Mouse (Mus musculus) thymus, adult 2 months (tissue): ENCODE results near the gene Ttc7b. TPM values are rescaled to one million over a fixed set of nuclear protein-coding genes. Genes with fewer than 3 reads are reported as not detected.

Experiments used
- DNase-seq: peaks from one replicate; pipeline ENCODE4 v3.0.0; 2021
- H3K27ac ChIP-seq: fragments of 200-500 bp; 2 replicates; pipeline ENCODE4 v1.5.1; 2012; ENCODE audit warnings: low read length, control low read depth; ENCODE audit not compliant: control insufficient read depth, insufficient read depth
- H3K27me3 ChIP-seq: fragments of 200-500 bp; 2 replicates; pipeline ENCODE4 v1.6.1; 2012; ENCODE audit warnings: mild to moderate bottlenecking, low read length, moderate library complexity, mixed read lengths; ENCODE audit not compliant: control insufficient read depth, insufficient read depth
- H3K36me3 ChIP-seq: fragments of 200-500 bp; 2 replicates; pipeline ENCODE4 v1.6.1; 2012; ENCODE audit warnings: mild to moderate bottlenecking, low read length, moderate library complexity; ENCODE audit not compliant: control insufficient read depth, insufficient read depth
- H3K4me1 ChIP-seq: fragments of 200-500 bp; replicated peaks from 2 replicates; pipeline ENCODE4 v1.6.1; 2012; ENCODE audit warnings: low read length; ENCODE audit not compliant: control insufficient read depth, insufficient read depth
- H3K4me3 ChIP-seq: fragments of 200-500 bp; 2 replicates; pipeline ENCODE4 v1.5.1; 2012; ENCODE audit warnings: mild to moderate bottlenecking, low read length, control low read depth, moderate library complexity; ENCODE audit not compliant: control insufficient read depth, insufficient read depth
- CTCF ChIP-seq: fragments of 200-500 bp; IDR thresholded peaks from 2 replicates; pipeline ENCODE4 v1.5.1; 2012; ENCODE audit warnings: mild to moderate bottlenecking, control low read depth, low read length, moderate library complexity, borderline replicate concordance; ENCODE audit not compliant: control insufficient read depth, poor library complexity, insufficient read depth; ENCODE audit errors: extremely low read depth
- POLR2A ChIP-seq: fragments of 200-500 bp; IDR thresholded peaks from 2 replicates; pipeline ENCODE4 v1.6.1; 2012; ENCODE audit warnings: mild to moderate bottlenecking, low read length, control low read depth, moderate library complexity; ENCODE audit not compliant: control insufficient read depth, poor library complexity, insufficient read depth; ENCODE audit errors: extremely low read depth
- WGBS: fragments of 180-500 bp; shearing (Covaris S2); methylation state at CpG from one replicate; pipeline ENCODE4 v1.1.7; 2018; 5-methylcytosine and 5-hydroxymethylcytosine counted together
- polyA plus RNA-seq: library from polyadenylated mRNA; depleted of rRNA; stranded (reverse); fragments of >200 nt; gene quantifications from 2 replicates; pipeline ENCODE4 v1.2.3, GENCODE M21; 2012

The Ttc7b gene
- polyA plus RNA-seq, 1 experiment: 43.1 TPM

DNA sequence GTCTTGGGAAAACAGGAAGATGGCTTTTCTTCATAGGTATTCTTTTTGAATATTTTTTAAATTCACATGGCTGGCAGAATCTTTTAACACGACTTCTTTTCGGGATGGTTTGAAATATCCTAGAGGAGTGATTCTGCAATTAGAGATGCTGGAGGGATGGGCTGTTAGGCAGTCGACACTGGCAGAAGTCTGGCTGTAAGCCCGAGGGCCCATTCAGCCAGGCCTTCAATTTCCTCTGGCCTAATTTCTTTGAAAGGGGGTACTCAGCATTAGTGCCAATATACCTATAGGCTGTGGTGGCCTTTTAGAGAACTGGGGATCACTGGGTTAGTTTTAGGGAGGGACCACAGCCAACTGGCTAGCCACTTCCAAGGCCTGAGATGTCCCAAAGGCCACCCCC, 211.4 kb downstream of the Ttc7b start:
- no peak overlapping the region for H3K27ac ChIP-seq

DNA sequence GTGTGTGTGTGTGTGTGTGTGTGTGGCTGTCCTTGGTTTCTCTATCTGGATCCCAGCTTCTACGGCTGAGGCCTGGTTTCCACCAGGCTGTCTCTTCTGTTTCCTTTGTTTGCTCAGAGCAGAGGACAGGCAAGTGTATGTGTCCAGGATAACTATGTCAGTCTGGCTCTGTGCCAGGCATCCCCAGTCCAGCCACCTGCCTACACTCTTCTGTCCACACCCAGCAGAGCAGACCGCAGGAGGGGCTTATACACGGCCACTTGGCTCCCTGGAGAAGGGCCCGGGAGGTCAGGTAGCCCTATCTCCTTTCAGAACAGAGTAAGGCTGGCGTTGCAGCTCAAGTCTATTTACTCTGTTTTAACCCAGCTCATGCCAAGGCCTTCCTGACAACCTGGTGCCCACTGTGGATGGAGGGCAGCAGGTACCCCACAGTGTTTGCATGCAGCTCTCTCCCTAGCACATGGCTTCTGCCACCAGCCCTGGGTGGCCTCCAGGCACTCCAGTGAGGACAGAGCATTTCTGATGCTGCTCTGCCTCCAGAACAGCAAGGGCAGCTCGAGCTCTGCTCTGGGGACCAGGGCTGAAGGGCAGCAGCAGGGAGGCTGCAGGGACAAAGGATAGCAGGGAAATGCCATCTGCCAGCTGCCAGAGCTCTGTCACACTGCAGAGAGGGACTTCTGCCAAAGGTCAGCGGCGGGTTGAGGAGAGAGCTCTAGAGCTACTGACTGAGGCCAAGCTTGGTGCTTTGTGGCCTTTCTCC, 212.9 kb downstream of the Ttc7b start:
- DNase-seq: no peak
- H3K27me3 ChIP-seq: no peaks in the 10 kb centered on the region
- H3K4me1 ChIP-seq: no peaks in the 10 kb centered on the region
- no peak overlapping the region for H3K4me3 ChIP-seq
- no peak for TF ChIP-seq CTCF
- no peak for TF ChIP-seq POLR2A
- 91% methylated on average over 8 of the region's 8 CpGs for WGBS
- no peak overlapping the region for H3K27ac ChIP-seq
- H3K36me3 ChIP-seq: no peaks in the 10 kb centered on the region

More for the DNA sequence above, 211.4 kb downstream of the Ttc7b start:
- Histone ChIP-seq H3K4me3 (no peak overlapping the region), H3K4me1 (no peaks in the 10 kb centered on the region), H3K27me3 (no peaks in the 10 kb centered on the region), H3K36me3 (no peaks in the 10 kb centered on the region)
- WGBS: 97% methylated on average over 4 of the region's 4 CpGs
- no peak for TF ChIP-seq CTCF
- TF ChIP-seq POLR2A: no peak
- DNase-seq: no peak

DNA sequence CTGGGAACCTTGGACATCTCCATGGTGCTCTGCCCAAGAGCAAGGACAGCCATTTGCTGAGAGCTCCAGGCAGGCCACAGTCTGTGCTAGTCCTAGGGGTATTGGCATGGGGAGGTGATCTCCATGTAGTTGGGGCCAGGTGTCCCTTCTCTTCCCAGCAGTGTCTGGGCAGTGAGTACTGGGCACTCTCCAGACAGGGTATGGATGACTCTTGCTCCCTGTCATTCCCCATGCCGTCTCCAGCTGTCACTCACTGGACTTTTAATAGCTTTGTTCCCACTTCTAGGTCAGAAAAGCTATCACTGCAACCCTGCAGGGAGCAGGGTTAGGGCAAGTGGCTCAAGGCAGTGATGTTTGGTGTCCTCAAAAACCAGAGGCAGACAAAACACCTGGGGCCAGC, 214.3 kb downstream of the Ttc7b start:
- WGBS: 100% methylated on average over 1 of the region's 1 CpGs
- H3K4me1 ChIP-seq: no peaks in the 10 kb centered on the region
- no peak for DNase-seq
- H3K27me3 ChIP-seq: no peaks in the 10 kb centered on the region
- H3K36me3 ChIP-seq: no peaks in the 10 kb centered on the region
- H3K27ac ChIP-seq: no peak overlapping the region
- no peak for TF ChIP-seq CTCF
- TF ChIP-seq POLR2A: no peak
- no peak overlapping the region for H3K4me3 ChIP-seq

DNA sequence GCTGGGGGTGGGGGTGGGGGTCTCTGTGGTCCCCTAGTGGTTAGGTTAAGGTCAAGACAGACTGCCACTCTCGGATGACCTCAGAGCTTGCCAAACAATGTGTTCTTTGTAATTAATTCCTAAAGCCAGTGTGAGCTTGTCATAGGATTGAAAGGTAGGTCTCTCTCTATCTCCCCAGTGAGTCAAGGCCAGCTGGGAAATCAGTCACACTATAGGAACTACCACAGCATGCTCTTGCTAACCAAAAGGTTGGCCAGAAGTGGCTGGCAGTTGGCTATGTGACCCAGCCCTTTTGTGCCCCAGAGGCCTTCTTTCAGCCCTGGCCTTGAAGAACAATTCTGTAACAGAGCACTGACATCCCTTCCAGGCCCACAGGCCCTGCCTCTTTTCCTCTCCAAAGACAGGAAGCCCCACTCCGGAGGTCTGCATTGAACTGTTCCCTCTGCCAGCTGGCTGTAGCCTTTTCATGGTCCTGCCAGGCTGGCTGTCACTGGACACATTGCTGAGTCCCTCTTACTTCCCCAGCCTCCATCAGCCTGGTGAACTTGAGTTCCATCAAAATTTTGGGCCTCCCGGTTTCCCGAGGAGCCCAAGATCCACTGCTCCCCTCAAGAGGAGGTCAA, 215.5 kb downstream of the Ttc7b start:
- TF ChIP-seq CTCF: no peak
- TF ChIP-seq POLR2A: no peak
- WGBS: 85% methylated on average over 4 of the region's 4 CpGs
- no peaks in the 10 kb centered on the region for H3K27me3 ChIP-seq
- no peak overlapping the region for H3K27ac ChIP-seq
- H3K4me3 ChIP-seq: no peak overlapping the region
- no peaks in the 10 kb centered on the region for H3K36me3 ChIP-seq
- DNase-seq: no peak
- H3K4me1 ChIP-seq: no peaks in the 10 kb centered on the region

DNA sequence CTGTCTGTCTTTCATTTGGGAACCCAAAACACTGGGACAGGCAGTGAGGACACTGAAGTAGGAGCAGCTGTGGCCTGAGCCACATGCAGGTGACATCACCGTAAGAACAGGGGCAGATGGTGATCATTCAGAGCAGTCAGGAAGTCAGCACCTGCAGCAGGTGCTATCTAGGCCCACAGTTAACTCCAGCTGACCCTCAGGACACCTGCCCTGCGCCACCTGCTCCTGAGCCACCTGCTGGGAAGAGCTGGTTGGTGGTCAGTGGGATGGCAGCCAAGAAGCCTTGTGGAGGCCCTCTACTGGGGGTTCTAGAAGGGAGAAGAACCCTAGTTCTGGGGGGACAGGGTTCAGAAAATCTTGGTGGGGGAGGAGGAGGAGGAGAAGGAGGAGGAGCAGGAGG, 216.3 kb downstream of the Ttc7b start:
- Histone ChIP-seq H3K27ac (no peak overlapping the region), H3K36me3 (no peaks in the 10 kb centered on the region), H3K4me1 (no peaks in the 10 kb centered on the region), H3K27me3 (no peaks in the 10 kb centered on the region), H3K4me3 (no peak overlapping the region)
- TF ChIP-seq POLR2A (no peak), CTCF (no peak)
- DNase-seq: no peak
- 87% methylated on average over 2 of the region's 2 CpGs for WGBS

DNA sequence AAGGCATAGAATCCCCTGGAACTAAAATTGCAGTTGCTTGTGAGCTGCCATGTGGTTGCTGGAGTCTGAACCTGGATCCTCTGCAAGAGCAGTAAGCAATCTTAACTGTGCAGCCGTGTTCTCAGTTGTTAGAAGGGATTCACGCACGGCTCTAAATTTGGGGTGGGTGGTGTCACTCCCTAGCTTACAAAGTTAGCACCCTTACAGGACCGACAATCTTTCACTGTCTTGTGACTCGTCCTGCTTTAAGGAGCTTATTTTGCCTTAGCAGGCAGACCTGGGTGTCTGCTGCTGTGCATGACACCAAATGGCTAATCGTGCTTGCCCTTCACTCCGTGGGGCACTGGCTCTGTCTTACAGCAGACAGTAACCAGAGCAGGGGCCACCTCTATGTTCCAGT, 217.5 kb downstream of the Ttc7b start:
- Histone ChIP-seq H3K4me1 (no peaks in the 10 kb centered on the region), H3K27ac (no peak overlapping the region), H3K4me3 (no peak overlapping the region), H3K36me3 (no peaks in the 10 kb centered on the region), H3K27me3 (no peaks in the 10 kb centered on the region)
- TF ChIP-seq CTCF (no peak), POLR2A (no peak)
- WGBS: 95% methylated on average over 7 of the region's 7 CpGs
- DNase-seq: no peak
